Mouse (Mus musculus) lung, adult 2 months (tissue): ENCODE data around the gene Tspan17. TPM values are rescaled to one million over a fixed set of nuclear protein-coding genes. Genes with fewer than 3 reads are reported as not detected.

Experiments
- DNase-seq: peaks from one replicate; pipeline ENCODE4 v3.0.0; 2022
- H3K4me1 ChIP-seq: fragments of 200-500 bp; 2 replicates; pipeline ENCODE4 v1.6.1; 2011; ENCODE audit warnings: low read length; ENCODE audit not compliant: control insufficient read depth, insufficient read depth
- H3K4me3 ChIP-seq: fragments of 200-500 bp; replicated peaks from 2 replicates; pipeline ENCODE3; 2011; ENCODE audit warnings: low read depth, mild to moderate bottlenecking, control low read depth, low read length; ENCODE audit errors: extremely low read depth
- CTCF ChIP-seq: fragments of 200-500 bp; IDR thresholded peaks from 2 replicates; pipeline ENCODE4 v1.5.1; 2011; ENCODE audit warnings: mild to moderate bottlenecking, low read length, control low read depth; ENCODE audit not compliant: insufficient read depth
- POLR2A ChIP-seq: fragments of 200-500 bp; IDR thresholded peaks from 2 replicates; pipeline ENCODE4 v1.6.1; 2011; ENCODE audit warnings: low read depth, mild to moderate bottlenecking, control low read depth, low read length, borderline replicate concordance; ENCODE audit errors: extremely low read depth
- WGBS: fragments of 180-500 bp; shearing (Covaris S2); methylation state at CpG from one replicate; pipeline ENCODE4 v1.1.7; 2018; 5-methylcytosine and 5-hydroxymethylcytosine counted together
- polyA plus RNA-seq: library from polyadenylated mRNA; depleted of rRNA; stranded (reverse); fragments of >200 nt; gene quantifications from 2 replicates; pipeline ENCODE4 v1.2.3, GENCODE M21; 2012

Tspan17 gene
- polyA plus RNA-seq, 1 experiment = 32.1 TPM

GRCm38 (mm10) chr13:54789561-54790397 is 602 bp downstream of the Tspan17 start:
- H3K4me3 ChIP-seq = peak overlapping the region; percentile 92
- 2% methylated on average over 38 of the region's 38 CpGs for WGBS
- DNase-seq = peak; percentile 54

GRCm38 (mm10) chr13:54792259-54793230 is 3.4 kb downstream of the Tspan17 start:
- H3K4me1 ChIP-seq = peaks cover 8% of the 10 kb centered on the region
- no peak overlapping the region for H3K4me3 ChIP-seq
- 44% methylated on average over 21 of the region's 21 CpGs for WGBS
- no peak for DNase-seq
- TF ChIP-seq CTCF (no peak), POLR2A (no peak)

More at GRCm38 (mm10) chr13:54789561-54790397, 602 bp downstream of the Tspan17 start:
- TF ChIP-seq CTCF (no peak), POLR2A (no peak)
- peaks cover 8% of the 10 kb centered on the region for H3K4me1 ChIP-seq

GRCm38 (mm10) chr13:54794002-54794577 is 4.9 kb downstream of the Tspan17 start:
- H3K4me1 ChIP-seq = peaks cover 8% of the 10 kb centered on the region
- no peak for DNase-seq
- 72% methylated on average over 16 of the region's 16 CpGs for WGBS
- TF ChIP-seq POLR2A (no peak), CTCF (no peak)
- no peak overlapping the region for H3K4me3 ChIP-seq

- TF ChIP-seq POLR2A = no peak
- TF ChIP-seq CTCF = no peak
- Histone ChIP-seq H3K4me1 (peaks cover 8% of the 10 kb centered on the region), H3K4me3 (no peak overlapping the region)
- no peak for DNase-seq
- 48% methylated on average over 5 of the region's 5 CpGs for WGBS
Observed at GRCm38 (mm10) chr13:54794843-54795242, 5.7 kb downstream of the Tspan17 start.

- WGBS = 44% methylated on average over 4 of the region's 4 CpGs
- TF ChIP-seq CTCF (peak; percentile 56), POLR2A (no peak)
- Histone ChIP-seq H3K4me3 (no peak overlapping the region), H3K4me1 (no peaks in the 10 kb centered on the region)
- DNase-seq = peak; percentile 23
Observed at GRCm38 (mm10) chr13:54797356-54797755, 8.2 kb downstream of the Tspan17 start.

GRCm38 (mm10) chr13:54797861-54798643 is 8.9 kb downstream of the Tspan17 start:
- no peak for DNase-seq
- no peaks in the 10 kb centered on the region for H3K4me1 ChIP-seq
- WGBS = 78% methylated on average over 16 of the region's 16 CpGs
- no peak overlapping the region for H3K4me3 ChIP-seq
- TF ChIP-seq POLR2A = no peak

GRCm38 (mm10) chr13:54798740-54799139 is 9.6 kb downstream of the Tspan17 start:
- 56% methylated on average over 10 of the region's 10 CpGs for WGBS
- no peak overlapping the region for H3K4me3 ChIP-seq
- no peak for TF ChIP-seq CTCF
- TF ChIP-seq POLR2A = no peak
- no peak for DNase-seq
- H3K4me1 ChIP-seq = no peaks in the 10 kb centered on the region

GRCm38 (mm10) chr13:54799701-54800100 is 10.5 kb downstream of the Tspan17 start:
- peak; percentile 95 for TF ChIP-seq CTCF
- 0 out of 2 replicates have a peak, but pooled peaks have one; percentile 11 for TF ChIP-seq POLR2A
- WGBS = 13% methylated on average over 9 of the region's 9 CpGs
- DNase-seq = peak; percentile 61
- H3K4me1 ChIP-seq = no peaks in the 10 kb centered on the region
- no peak overlapping the region for H3K4me3 ChIP-seq
